Mouse (Mus musculus) bone marrow macrophage, adult 2 months (primary cell): Measurements from ENCODE around the gene Bcl2l15. TPM values are rescaled to one million over a fixed set of nuclear protein-coding genes. Genes with fewer than 3 reads are reported as not detected.

ENCODE experiments used
- H3K27ac ChIP-seq: 2 replicates; pipeline ENCODE4 v1.5.1; 2012; ENCODE audit warnings: low read depth, low read length; ENCODE audit not compliant: insufficient read depth
- H3K4me1 ChIP-seq: 2 replicates; pipeline ENCODE4 v1.6.1; 2012; ENCODE audit warnings: low read length; ENCODE audit not compliant: control insufficient read depth, insufficient read depth
- H3K4me3 ChIP-seq: 2 replicates; pipeline ENCODE4 v1.5.1; 2012; ENCODE audit warnings: mild to moderate bottlenecking, low read length, moderate library complexity; ENCODE audit not compliant: insufficient read depth
- CTCF ChIP-seq: IDR thresholded peaks from 2 replicates; pipeline ENCODE4 v1.5.1; 2012; ENCODE audit warnings: low read depth, mild to moderate bottlenecking, low read length, moderate library complexity
- POLR2A ChIP-seq: IDR thresholded peaks from 2 replicates; pipeline ENCODE4 v1.6.1; 2012; ENCODE audit warnings: mild to moderate bottlenecking, low read depth, low read length, borderline replicate concordance
- polyA plus RNA-seq: library from polyadenylated mRNA; stranded (reverse); fragments of >200 nt; gene quantifications from 2 replicates; pipeline ENCODE4 v1.2.4, GENCODE M21; 2012; ENCODE audit not compliant: missing spikeins, insufficient read depth, insufficient read length

Gene Bcl2l15
- polyA plus RNA-seq, 1 experiment: not detected

- TF ChIP-seq CTCF: no peak
- no peak for TF ChIP-seq POLR2A
- H3K27ac ChIP-seq: no peak overlapping the region
- no peak overlapping the region for H3K4me3 ChIP-seq
- peaks cover 39% of the 10 kb centered on the region for H3K4me1 ChIP-seq
These were observed 36.0 kb upstream of the Bcl2l15 start for GRCm38 (mm10) chr3:103796389-103796788.

- no peak overlapping the region for H3K27ac ChIP-seq
- peaks cover 47% of the 10 kb centered on the region for H3K4me1 ChIP-seq
- no peak for TF ChIP-seq POLR2A
- TF ChIP-seq CTCF: no peak
- no peak overlapping the region for H3K4me3 ChIP-seq
These were observed 32.9 kb upstream of the Bcl2l15 start for GRCm38 (mm10) chr3:103799507-103799906.

GRCm38 (mm10) chr3:103801631-103802531 lies 30.5 kb upstream of the Bcl2l15 start:
- peaks cover 54% of the 10 kb centered on the region for H3K4me1 ChIP-seq
- peak overlapping the region; percentile 98 for H3K27ac ChIP-seq
- TF ChIP-seq POLR2A (no peak), CTCF (no peak)
- H3K4me3 ChIP-seq: peak overlapping the region; percentile 8; the same call in 1 of the 2 replicates

GRCm38 (mm10) chr3:103802861-103803260 lies 29.5 kb upstream of the Bcl2l15 start:
- peak overlapping the region; percentile 98 for H3K27ac ChIP-seq
- H3K4me3 ChIP-seq: no peak overlapping the region
- TF ChIP-seq CTCF: no peak
- no peak for TF ChIP-seq POLR2A
- H3K4me1 ChIP-seq: peaks cover 59% of the 10 kb centered on the region

- H3K27ac ChIP-seq: peak overlapping the region; percentile 16; the same call in 1 of the 2 replicates
- TF ChIP-seq POLR2A (no peak), CTCF (no peak)
- H3K4me1 ChIP-seq: peaks cover 53% of the 10 kb centered on the region
These were observed 26.7 kb upstream of the Bcl2l15 start for GRCm38 (mm10) chr3:103805671-103806070.

GRCm38 (mm10) chr3:103808891-103809798 lies 23.3 kb upstream of the Bcl2l15 start, which contains the start of the genes Dclre1b, Ap4b1 and Gm43064:
Gene Dclre1b (minus strand): TSS chr3:103809444.
Gene Ap4b1 (plus strand): TSS chr3:103809520.
Gene Gm43064 (plus strand): TSS chr3:103809573.
- Histone ChIP-seq H3K4me3 (peak within 1 kb of the TSS; percentile 99), H3K27ac (peak within 1 kb of the TSS; percentile 92), H3K4me1 (peaks cover 30% of the 10 kb centered on the region)
- peak; percentile 66; the same call in 1 of the 2 replicates for TF ChIP-seq POLR2A
- no peak for TF ChIP-seq CTCF

More at GRCm38 (mm10) chr3:103805671-103806070, 26.7 kb upstream of the Bcl2l15 start:
- H3K4me3 ChIP-seq: no peak overlapping the region

- peak overlapping the region; percentile 92 for H3K27ac ChIP-seq
- H3K4me3 ChIP-seq: peak overlapping the region; percentile 99
- TF ChIP-seq CTCF (no peak), POLR2A (no peak)
- H3K4me1 ChIP-seq: peaks cover 24% of the 10 kb centered on the region
These were observed 22.6 kb upstream of the Bcl2l15 start for GRCm38 (mm10) chr3:103809799-103810150.

- peaks cover 19% of the 10 kb centered on the region for H3K4me1 ChIP-seq
- H3K4me3 ChIP-seq: no peak overlapping the region
- TF ChIP-seq CTCF: no peak
- TF ChIP-seq POLR2A: no peak
- no peak overlapping the region for H3K27ac ChIP-seq
These were observed 21.4 kb upstream of the Bcl2l15 start for GRCm38 (mm10) chr3:103810967-103811366.

GRCm38 (mm10) chr3:103827548-103827947 lies 4.9 kb upstream of the Bcl2l15 start:
- Histone ChIP-seq H3K27ac (no peak overlapping the region), H3K4me1 (peaks cover 18% of the 10 kb centered on the region), H3K4me3 (no peak overlapping the region)
- TF ChIP-seq CTCF: no peak
- TF ChIP-seq POLR2A: no peak
